Mouse (Mus musculus): ENCODE measurements around the gene Gm20388.
A peak's percentile ranks its signal among the peaks of the same experiment; 100 is the strongest.

Gm20388 gene

DNA sequence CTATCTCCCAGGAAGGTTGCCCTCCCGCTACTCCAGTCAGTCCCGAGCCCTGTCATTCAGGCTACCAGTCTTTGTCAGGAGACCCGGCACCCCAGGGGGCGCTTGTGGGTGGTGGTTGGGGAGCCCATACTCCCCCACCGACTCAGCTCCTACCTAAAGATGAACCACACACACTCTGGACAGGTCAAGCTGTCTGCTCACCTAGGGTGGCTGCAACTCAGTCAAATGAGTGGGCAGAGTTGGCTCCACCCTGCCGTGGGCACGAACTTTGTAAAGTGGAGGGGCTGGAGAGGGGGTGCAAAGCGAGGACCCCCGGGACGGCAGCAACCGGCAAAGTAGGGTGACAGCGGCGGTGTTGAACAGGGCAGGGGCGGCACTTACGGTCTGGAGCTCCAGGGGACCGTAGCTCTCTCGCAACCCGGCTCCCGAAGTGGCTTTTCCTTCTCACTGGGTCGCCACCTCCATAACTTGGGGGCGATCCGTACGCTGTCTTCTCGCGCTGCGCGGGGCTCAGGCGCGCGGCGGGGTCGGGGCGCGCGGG, 2766.9 kb downstream of the Gm20388 start:
- DNase-seq (ENCODE audit: extremely low spot score): no peak

DNA sequence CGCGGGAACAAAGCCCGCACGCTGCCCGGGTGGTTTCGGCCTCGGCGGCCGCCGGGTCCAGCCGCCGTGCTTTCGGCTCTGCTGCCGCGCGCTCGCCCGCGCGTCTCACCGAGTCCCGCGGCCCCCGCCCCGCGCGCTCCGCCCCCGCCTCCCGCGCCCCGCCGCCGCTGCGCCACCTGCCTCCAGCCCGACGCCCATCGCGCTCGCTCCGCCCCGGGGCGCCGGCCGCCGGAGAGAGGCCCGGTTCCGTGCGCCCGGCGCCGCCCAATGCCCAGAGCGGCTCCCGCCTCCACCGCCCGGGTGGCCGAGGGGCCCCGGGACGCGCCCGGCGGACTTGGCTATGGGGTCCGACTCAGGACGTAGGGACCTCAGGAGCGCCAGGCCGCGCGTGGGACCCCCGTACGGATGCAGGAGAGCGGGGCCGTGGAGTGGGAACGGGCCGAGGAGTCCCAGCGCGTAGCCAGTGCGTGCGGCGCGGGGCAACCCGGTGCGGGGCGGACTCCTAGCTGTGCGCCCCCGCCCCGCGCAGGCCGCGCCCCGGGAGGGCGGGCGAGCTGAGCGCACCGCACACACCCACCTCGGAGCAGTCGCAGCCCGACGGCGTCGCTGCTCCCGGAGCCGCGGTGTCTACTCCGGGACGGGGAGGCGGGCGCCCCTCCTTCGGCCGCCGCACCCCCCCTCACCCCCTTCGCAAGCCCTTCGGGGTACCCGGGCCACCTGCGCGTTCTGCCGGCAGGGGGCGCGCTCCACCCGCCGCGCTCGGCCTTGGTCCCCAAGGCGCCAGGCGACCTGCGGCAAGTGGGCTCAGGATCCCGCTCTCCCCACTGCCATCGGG, 2767.6 kb downstream of the Gm20388 start:
- DNase-seq (ENCODE audit: extremely low spot score): peak; percentile 82

DNA sequence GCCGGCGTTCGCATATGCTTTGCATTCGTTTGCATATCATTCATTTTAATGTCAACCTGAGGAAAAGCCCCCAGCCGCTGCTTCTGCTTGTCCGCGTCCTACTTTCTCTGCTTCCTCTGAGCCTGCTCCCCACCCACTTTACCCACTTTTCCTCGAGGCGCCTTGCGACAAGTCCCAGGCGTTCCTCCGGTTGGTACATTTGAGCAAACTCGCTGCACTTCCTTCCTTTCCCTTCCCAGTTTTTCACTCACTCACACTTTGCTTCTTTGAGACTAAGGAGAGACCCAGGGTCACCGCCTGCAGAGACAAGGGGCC, 2768.2 kb downstream of the Gm20388 start:
- no peak for DNase-seq (ENCODE audit: extremely low spot score)

DNA sequence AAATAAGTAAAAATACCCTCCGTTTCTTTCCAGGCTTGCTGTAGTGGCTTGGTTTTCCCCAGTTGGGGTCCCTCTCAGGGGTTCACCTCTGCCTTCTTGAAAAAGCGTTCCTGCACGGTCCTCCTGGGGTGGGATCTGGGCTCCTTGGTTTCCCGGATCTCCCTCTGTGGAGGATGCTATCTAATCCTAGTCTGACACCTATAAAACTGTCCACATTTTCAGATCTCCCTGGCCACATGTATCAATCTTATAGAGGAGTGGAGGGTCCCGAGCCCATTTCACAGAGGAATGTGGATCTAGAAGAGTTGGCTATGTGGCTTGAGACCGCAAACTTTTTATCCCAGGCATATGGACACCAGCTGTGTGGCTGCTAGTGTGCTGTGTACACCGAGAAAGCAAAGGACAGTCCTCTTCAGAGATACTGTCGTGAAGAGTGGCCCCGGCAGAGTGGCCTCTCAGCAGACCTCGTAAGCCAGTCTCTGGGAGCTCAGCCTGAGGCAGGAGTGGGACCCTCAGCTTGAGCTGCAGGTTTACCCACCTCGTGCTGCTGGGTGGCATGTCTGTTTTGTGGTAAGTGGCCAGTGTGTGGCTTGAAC, 2768.8 kb downstream of the Gm20388 start:
- DNase-seq (ENCODE audit: extremely low spot score): no peak

DNA sequence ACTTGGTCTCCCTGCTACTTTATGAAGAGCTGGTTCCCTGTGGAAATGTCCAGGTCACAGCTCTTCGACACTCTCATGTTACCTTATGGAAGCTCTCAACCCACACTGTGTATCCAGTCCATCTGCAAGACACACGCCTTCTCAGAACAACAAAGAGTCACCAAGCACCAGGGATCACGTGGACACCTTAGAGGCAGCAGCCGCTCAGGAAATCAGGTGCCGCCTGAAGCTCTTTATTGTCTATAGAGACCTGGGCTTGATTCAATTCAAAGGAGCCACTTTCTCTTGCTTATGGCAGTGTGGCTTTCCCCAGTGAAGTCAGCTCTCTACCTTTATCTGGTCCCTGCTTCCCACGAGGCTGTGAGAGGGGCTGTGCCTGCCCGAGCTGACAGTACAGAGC, 2769.5 kb downstream of the Gm20388 start:
- no peak for DNase-seq (ENCODE audit: extremely low spot score)

DNA sequence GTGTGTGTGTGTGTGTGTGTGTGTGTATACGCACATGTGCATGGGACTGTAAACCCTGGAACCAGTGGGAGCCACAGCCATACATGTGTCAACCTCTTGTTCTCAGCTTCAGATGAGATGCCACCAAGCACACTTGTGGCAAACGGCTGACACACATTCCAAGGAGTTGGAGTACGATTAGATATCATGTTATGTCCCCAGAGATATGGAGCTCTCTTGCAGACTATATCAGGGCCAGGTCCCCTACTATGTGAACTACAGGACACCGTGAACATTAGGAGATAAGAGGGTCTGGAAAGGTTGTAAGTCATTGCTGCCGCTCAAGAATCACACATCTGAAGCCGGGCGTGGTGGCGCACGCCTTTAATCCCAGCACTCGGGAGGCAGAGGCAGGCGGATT, 2772.2 kb downstream of the Gm20388 start:
- no peak for DNase-seq (ENCODE audit: extremely low spot score)

DNA sequence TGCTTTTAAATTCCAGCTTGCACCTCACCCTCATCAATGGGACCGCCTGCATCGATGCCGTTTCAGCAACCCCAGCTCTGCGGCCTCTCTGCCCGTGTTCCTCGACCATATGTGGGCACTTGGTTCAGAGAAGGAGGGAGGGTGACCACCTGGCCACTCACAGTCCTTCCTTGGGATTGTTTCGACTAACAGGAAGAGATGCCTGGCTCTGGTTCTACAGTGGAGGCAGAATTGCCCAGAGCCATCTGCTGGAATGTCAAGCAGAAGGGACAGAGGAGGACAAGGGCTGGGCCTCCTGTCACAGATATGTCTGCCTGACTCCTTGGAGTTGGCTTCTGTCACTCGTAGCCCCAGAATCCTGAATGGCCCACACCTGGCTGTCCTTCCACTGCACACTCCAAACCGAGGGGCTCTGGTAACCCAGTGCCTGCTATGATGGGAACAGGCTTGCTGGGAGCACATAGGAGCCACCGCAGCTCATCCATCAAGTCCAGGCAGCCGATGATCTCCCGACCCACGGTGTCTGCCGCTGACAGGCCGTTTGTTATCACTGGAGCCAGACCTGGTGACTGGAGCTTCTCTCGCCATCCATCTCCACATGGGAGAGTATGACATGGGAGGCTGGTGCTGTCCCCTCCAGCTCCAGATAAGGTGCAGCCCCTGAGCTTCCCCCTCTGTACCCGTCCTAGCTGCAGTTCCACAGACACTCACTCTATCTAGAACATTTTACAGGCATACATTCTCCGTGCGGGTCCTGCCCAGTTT, 2774.6 kb downstream of the Gm20388 start:
- DNase-seq (ENCODE audit: extremely low spot score): no peak

DNA sequence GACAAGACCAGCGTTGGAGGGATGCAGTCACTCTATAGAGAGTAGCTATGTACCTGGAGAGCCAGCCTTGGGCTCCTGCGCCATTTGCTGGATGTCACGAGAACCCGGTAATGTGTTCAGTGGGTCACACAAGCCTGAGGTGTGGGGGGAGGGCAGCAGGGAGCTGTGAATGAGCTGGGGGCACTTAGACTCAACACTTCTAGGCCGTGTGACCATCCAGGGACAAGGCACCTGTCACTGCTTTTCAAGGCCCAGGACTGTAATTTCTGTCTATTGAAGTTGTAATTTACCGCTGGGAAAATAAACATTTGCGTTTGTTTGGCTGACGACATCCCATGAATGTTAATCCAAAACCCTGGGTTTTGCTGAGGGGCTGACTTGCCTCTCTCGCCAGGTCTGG, 2776.2 kb downstream of the Gm20388 start:
- no peak for DNase-seq (ENCODE audit: extremely low spot score)

DNA sequence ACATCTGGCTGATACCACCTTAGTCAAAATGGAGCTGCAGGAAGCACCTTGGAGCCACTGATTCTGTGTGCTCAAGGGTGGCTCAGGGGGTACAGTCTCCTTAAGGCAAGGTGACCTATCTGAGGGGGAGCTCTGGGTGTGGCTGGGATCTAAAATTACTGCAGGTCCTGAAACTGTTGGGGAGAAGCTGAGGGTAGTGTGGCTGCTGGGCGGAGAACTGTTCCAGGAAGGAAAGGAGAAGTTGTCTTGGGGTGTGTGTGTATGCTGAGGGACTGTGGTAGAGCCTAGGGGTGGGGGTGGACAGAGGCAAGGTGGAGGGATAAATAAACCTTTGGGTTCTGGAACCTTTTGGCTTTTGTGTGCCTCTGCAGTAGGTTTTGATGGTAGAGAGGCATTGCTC, 2778.7 kb downstream of the Gm20388 start:
- DNase-seq (ENCODE audit: extremely low spot score): no peak

DNA sequence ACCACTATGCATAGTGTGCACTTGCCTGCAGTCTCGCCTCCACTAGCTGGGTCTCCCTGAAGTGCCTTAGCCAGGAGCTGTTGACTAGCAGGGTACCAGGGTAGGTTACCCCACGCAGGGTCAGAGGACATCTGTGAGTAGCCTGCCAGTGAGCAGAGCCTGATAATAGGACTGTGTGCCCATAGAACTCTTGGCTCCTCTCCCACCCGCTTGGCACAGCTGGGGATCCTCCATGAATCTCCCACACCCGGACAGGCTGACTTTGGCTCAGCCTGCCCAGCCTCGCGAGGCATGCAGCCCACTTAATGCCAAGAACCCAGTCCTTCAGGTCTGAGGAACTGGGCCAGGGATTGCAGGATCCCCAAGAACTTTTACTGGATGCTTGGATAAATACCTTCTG, 2780.4 kb downstream of the Gm20388 start:
- DNase-seq (ENCODE audit: extremely low spot score): no peak

DNA sequence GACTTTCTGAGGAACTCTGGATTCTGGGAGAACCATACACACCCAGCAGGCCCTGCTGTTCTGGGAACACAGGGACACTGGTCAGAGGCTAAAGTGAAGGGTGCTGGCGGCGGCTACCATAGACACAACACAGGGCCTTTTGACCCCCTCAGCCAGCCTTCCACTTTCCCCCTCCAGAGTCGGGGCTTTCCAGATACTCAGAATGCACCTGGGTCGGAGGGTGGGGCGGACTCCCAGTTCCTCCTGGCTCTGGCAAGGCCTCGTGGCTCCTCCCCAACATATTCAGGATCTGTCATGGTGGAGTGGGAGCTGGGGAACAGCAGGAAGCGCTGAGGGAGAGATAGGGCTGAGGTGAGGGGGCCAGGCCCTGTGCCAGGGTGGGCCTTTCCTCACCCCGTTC, 2781.5 kb downstream of the Gm20388 start:
- DNase-seq (ENCODE audit: extremely low spot score): no peak

DNA sequence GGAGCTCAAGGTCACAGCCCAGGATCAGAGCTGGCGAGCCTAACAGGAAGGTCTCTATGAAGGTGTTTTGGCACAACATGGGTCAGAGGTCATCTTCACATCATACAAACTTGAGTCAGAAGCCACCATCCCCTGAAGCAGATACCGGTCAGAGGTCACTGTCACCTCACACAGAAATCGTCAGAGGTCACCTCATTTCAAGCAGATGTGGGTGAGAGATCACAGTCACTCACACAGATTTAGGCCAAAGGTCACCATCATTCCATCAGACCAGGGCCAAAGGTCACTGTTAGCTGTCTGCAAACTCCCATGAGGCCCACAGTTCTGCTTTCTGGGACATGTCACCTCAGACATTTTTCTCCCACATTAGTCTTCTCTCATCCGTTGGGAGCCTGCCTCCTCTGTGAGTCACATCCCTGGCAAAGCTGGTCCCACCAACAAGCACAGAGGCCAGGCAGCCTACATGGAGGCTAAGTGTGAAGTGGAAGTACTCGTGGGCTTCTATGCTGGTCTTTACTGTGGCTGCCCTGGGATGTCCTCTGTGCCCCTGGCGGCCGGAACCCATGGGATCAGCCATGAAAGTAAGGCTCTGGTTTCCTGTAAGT, 2784.9 kb downstream of the Gm20388 start:
- no peak for DNase-seq (ENCODE audit: extremely low spot score)

DNA sequence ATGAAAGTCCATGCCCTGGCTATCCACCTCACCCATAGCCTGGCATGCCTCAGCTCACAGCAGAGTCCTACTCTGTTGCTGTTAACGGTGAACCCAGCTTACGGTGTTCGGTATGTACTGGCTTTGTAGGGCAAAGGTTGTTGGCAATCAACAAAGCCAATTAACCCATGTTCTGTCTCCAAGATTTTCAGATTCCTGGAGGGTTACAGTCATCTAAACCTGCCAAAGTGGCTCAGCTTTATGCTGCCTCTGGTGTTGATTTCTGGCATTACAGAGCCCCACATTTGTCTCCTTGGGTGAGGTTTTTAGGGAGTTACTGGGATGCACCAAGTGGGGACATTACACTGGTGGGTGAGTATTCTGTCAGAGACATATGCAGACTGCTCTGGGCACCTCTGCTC, 2786.5 kb downstream of the Gm20388 start:
- no peak for DNase-seq (ENCODE audit: extremely low spot score)

DNA sequence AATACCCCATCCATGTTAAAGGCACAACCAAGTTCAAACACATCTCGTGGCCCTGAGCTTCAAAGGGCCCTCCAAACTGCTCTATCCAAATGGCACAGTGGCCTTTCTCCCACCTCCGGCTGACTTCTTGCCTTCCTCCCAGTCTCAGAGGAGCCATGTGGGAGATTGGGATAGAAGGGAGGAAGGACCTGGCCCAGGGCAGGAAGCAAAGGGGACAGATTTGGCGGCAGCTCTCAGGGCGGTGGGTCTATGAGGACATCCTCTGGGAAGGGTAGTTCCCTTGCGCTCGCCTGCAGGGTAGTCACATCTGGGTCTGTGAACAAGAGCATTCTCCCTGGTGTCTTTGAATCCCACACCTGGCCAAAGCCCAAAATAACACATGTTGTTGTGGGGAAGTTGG, 2786.9 kb downstream of the Gm20388 start:
- DNase-seq (ENCODE audit: extremely low spot score): no peak

DNA sequence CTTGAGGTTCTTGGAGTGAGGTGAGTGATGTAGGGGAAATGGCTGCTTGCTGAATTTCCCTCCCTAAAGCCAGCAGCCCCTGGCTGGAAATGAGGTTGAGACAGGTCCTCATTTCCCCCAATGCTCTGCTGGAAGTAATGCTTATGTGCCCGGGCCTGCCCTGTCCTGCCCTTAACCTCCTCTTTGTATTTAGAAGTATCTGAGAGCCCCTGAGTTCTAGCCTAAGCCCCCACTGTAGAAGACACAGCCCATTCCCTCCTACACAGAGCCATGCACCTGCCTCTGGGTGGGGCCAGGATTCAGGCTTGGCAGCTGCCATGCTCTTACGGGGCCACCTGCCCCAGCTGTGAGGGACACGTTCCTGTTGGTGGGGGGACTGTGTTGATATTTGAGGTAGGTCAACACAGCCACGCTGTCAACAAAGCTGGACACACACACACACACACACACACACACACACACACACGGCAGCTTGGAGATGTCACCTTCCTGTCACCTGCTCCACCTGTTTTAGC, 2787.7 kb downstream of the Gm20388 start:
- no peak for DNase-seq (ENCODE audit: extremely low spot score)

DNA sequence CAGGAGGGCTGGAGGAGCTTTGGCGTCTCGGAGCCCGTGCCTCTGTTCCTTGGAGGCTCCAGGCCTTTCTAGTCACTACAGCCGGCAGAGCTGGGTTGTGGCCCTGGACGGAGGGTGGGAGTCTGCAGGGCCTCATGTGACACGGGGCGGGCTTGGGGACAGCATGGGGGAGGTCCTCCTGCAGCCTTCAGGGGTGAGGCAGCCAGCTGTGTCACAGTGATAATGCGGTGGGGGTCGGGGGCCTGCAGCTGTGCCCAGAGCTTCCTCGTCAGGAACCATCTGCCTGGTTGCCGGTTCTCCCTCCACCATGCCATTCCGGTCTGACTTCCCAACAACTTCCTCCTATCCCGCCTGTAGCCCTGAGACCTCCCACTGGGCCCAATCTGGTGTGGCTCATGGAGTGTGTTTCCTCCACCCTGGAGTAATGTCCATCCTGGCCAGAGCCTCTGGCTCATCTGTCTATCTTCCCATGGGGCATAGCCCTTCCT, 2788.4 kb downstream of the Gm20388 start, which contains the start of gene Cbfa2t3:
Gene Cbfa2t3, minus strand, starts transcription at position 105 of the 488 bp plus-strand sequence.
- DNase-seq (ENCODE audit: extremely low spot score): no peak

DNA sequence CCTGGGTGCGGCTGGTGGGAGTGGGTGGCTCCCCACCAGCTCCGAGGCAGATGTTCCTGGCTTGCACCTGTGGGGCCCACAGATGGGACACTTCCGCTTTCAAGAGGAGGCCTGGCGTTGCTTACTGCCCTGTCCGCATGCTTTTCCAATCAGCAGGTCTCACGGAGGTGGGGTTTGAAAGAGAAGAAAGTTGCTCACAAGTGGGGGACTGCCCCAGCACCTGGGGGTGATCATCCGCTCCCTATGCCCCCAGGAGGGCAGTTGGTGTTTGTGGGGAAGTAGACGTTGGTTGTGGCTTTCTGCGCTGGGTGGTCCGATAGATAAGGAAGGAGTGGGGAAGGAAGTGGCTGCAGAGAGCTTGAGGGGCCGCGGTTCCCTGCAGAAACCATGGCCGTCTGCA, 2790.0 kb downstream of the Gm20388 start:
- no peak for DNase-seq (ENCODE audit: extremely low spot score)

DNA sequence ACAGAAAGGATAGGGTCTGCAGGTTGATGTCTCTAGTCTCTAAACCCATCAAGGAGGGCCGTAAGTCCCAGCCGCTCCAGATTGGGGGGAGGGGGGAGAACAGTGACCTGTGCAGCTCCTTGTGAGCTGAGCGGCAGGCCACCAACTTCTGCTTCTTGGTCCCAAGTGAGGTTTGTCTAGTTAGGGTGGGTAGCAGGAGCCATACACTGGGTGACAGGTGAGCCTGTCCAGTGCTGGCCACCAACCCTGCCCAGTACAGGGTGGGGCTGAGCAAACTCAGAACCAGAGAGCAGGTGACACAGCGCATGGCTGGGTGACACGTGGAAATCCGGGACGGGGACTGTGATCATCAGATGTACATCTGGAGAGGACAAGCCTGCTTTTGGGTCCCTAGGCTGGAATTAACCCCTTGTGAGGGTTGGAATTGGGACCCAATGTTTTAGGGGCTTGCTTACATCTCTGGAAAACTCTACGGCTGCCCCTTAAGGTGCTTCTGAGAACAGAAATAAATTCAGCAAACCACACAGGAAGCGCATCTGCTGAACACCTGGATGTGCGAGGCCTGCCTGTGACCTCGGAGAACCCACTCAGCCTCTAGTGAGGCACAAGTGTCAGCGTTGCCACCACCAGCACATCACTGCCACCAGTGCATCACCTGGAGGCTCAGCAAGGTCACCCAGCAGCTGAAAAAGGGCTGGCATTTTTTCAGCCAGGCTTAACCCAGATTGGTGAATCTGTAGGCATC, 2791.0 kb downstream of the Gm20388 start:
- DNase-seq (ENCODE audit: extremely low spot score): no peak

DNA sequence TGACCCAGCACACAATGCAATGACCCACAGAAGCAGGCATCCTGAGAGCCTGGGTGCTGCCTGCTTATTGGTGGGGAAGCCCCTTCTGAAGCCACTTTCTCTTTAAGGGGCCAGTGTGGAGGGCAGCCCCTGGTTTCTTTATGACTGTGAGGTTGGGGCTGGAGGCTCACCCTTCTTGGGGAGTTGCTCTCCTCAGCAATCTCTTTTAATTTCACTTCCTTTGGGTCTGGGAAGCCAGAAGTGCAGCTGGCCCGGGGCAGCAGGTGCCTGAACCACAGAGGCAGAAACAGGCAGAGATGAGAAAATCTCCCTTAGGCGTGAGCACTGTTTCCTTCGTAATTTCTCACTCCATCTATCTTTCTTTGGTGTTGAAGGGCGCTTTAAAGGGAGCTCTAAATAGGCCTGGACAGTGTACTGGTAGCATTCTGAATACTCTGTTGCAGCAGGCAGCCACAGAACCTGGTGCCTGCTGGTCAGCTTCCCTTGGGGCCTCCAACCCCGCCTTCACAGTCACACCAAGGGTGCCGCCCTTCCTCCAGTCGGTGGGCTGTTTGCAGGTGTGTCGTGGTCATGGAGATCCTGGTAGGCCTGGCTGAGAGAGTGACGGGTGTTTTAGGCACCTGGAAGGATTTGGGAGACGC, 2791.8 kb downstream of the Gm20388 start:
- DNase-seq (ENCODE audit: extremely low spot score): no peak

DNA sequence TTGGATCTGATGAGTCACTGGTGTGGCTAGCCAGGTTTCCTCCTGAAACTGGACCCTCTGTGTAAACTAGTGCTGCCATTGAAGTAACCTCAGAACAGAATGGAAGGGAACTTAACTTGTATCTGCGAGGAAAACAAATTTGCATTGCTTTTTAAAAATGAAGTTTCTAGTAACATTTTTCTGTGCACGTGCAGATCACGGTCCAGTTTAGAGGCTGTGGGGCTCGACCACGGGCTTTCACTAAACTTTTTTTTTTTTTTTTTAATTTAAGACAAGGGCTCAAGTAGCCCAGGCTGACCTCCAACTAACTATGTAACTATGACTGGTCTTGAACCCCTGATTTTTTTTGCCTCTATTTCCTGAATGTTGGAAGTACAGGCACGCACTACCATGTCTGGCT, 2792.3 kb downstream of the Gm20388 start:
- DNase-seq (ENCODE audit: extremely low spot score): no peak

DNA sequence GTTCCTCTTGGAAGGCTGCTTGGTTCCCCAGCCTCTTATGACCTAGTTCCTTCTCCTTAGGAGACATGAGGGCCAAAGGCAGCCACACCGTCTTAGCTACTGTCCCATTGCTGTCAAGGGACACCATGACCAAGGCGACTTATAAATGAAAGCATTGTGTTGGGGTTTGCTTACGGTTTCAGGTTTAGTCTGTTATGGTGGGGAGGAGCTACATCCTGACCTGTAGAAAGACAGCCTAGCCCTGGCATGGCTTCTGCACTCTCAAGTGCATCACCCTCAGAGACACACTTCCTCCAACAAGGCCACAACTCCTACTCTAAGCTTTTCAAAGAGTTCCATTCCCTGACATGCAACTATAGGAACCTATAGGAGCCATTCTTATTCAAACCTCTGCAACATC, 2794.0 kb downstream of the Gm20388 start:
- DNase-seq (ENCODE audit: extremely low spot score): no peak

Data from embryo, embryonic 9.5 days (tissue).